Mouse (Mus musculus): ENCODE results near the gene Slc25a45.
A peak's percentile ranks its signal among the peaks of the same experiment; 100 is the strongest.

The Slc25a45 gene

DNA sequence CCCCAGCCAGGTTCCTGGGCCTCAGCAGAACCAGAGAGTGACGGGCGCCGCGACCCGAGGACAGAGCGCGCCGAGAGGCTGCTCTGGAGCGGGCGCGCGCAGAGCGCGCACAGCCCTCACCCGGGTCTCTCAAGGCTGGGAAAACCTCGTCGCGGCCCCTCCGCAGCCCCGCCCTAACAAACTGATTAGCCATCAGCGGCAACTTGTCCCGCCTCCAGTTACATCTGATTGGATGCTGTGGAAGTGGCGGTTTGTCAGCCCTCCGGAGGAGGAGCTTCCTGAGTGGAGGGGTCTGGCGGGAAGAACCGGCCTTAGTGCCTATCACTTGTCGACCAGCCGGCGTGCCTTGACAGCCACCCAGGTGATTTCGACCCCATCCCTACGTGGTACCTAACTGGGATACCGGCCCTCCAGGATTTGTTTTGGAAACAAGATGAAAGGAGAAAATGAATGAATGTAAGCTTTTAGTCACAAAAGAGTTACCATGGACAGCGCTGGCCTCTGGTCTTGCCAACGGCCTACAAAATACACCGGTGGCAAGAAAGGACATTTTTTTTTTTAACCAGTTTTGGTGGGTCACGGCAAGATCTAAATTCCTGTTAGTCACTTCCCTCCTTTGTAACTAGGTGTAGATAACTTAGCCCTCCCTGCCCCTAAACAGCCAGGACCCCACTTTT lies 16.5 kb downstream of the Slc25a45 start, which contains the start of gene Tigd3:
Tigd3 (minus strand) TSS at position 148 of the 677 bp plus-strand sequence.
- peak; percentile 94 for DNase-seq

DNA sequence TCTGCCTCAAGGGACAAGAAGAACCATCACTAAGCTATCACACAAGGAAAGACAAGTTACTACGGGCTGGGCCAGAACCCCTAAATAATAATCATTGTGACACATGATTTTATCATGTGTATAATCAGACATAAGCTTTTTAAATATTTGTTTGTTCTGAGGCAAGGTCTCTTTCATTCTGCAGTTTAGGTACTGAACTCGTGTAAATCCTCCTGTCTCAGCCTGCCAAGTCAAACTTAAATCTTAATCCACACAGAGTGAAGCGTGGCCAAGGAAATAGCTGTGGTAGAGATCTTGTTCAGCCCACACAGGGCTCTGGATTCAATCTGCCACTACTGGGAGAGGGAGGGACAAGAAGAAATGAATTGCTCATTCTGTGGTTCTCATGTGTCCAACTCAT lies 29.7 kb downstream of the Slc25a45 start:
- DNase-seq = no peak

DNA sequence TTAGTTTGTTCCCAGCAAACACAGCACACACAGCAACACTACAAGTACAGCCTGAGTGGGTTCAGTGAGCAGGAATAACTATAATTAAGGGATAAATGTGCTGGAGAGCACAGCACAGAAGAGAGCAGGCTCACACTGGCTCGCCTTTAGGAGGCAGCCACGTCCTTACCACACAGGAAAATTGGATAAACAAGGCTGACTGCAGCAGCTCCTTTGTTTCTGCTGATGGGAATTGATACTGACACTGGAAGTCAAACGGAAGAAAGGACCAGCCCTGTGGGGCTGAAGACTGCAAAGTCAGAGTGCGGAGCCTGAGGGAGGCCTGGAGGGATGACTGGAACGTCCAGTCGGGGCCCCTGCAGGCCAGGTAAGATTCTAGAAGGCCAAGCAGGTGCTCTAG lies 32.6 kb downstream of the Slc25a45 start:
- DNase-seq = no peak

DNA sequence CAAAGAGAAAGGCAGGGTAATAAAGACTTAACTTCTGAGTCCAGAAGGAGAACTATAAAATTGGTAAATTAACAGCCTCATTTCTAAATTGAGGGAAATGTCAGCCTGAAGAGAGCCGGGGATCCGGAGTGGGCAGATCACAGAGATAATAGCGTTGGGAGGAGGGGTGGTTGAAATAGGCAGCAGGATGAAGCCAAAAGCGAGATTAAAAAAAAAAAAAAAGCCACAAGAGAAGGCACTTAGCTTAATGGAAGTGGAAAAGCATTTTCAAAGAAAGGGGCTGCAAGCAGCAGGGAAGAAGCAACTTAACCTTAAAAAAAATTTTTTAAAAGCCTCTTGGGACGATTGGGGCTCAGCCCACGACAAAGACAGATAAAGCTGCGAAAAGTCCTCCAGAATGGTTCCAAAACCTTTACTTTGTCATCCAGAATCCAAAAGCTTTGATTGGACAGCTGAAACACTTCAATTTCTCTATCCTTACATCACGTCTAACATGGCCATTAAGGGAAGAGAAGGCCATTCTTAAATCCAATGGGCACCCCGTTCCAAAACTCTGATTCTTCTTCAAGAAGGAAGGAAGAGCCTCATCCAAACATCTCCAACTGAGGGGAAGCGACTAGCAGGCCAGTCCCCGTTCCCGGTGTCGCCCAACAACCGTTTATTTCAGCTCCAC lies 34.0 kb downstream of the Slc25a45 start:
- DNase-seq = no peak

DNA sequence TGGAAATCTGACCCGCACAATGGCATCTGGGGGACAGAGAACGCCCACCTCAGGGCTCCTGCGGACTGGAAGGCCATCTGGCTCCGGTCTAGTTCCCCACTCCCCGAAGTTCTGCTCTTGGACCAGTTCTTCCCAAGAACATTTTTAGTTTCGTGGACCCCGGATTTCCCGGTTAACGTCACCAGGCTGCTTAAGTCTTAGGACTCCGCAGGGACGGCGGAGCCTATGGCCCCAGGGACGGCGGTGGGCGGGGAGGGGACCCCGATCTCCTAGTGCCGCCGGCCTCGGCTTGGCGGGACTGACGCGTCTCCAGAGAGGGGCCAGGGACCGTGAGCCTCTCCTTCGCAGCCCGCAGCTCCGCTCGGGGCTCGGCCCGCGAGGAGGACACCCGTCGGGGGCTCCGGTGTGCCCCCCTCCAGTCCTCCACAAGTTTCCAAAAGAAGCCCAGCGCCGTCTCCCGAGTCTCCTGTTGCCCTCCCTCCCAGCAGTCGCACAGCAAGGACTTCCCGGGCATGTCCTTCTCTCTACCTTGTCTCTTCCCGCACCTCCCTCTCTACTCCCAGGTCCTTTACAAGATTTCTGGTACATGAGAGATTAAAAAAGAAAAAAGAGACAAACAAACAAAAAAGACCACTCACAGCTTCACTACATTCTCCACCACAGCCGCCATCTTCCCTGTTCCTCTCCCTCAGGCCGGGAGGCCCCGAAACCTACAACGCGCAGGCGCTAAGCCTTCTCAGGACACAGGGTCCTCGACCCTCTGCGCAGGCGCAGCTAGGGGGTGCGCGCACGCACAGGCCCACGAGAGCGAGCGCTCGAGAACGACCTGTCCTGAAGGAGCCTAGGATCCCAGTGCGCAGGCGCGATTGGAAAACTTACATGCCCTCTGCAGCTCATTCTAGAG lies 34.7 kb downstream of the Slc25a45 start:
- DNase-seq = peak; percentile 98

DNA sequence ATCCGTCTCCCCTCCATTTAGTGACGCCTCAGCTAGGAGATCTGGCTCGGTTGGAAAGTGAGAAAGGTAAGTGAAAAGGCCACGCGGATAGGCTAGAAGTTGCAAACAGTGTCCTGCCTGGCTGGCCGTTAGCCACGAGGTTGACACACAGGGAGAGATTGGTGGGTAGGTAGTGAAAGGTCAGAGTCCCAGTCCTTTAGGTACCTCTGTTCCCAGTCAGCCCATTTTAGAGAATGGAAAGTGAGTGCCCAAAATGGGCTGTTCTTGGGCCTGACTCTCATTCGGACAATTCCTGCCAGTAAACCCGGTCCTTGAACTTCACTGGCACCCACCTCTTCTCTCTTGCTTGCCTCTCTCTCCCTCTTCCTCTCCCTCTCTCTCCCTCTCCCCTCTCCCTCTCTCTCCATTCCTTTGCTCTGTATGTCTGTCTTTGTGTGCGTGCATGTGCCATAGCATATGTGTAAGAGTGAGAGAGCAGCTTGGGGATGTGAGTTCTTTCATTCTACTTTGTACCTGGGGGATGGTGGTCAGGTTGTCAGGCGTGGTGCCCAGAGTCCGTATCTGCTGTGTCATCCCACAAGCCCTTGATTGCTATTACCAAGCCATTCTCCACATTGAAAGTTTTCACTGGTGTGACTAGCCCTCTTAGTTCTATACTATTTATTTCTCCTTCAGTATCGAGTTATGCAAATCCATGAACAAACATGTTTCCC lies 35.6 kb downstream of the Slc25a45 start, which contains the start of gene Dpf2:
Dpf2 (minus strand) TSS at position 4 of the 713 bp plus-strand sequence.
- no peak for DNase-seq

DNA sequence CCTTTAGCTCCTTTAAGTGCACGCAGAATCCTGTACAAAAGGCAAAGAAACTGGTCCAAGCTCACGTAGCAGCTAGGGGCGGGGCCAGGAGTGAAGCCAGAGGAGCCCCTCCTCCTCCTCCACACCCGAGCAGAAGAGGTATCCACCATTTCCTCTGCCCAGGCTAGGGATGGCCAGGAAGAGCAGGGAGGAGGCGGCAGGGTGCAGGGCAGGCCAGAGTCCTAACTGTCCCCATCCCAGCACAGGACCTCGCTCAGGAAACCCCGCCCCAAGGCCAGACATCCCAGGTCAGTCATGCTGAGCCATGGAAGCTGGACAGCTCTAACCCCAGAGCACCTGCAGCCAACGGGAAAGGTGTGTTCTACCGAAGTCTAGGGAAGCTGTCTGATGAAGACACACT lies 44.1 kb downstream of the Slc25a45 start:
- DNase-seq = no peak

DNA sequence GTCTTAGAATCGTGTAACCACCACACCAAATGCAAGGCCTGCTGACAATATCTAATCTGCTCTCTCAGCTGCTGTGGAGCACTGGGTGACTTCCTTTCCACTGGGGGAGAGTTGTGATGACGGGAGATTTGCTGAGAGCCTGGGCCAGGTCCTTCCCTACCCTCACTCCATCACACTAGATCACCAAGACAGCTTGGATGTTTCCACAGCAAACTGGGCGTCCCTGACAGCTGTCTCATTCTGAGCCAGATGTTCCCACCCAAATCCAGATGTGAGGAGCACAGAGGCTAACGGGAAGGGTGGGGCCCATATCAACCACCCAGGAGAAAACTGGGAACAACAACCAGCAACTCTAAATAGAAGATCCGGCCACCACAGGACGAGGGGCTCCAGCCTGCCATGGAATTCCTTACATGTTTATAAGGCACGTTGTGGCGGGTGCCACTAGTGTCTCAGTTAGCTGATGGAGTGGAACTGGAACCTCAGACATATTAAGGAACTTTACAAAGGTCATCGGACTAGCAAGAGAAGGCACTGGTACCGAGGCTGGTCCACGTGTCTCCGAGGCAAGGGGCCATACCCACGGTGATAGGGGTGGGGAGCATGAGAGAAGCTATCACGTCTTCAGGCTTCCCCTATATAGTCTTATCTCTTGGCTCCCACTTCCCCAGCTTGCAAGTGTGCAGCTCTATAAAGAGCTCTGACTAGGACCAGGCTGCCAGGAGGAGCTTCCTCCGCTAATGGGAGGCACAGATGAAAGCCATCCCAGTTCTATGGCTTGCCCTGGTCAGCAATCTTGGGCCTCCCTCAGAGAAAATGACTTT lies 44.7 kb downstream of the Slc25a45 start:
- no peak for DNase-seq

DNA sequence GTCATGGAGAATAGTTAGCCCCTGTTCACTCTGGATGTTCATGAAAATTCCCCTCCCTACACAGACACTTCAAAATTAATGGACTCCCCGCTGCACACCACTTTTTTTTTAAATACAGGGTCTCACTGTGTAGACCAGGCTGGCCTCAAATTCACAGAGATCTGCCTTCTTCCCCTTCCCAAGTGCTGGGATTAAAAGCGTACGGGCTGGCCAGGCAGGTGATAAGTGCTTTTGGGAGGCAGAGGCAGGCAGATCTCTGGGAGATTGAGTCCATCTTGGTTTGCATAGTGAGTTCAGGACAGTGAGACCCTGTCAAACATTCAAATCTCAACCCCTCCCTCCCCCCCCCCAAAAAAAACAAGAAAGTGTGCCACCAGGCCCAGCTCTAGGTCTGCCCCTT lies 45.4 kb downstream of the Slc25a45 start:
- DNase-seq = no peak

DNA sequence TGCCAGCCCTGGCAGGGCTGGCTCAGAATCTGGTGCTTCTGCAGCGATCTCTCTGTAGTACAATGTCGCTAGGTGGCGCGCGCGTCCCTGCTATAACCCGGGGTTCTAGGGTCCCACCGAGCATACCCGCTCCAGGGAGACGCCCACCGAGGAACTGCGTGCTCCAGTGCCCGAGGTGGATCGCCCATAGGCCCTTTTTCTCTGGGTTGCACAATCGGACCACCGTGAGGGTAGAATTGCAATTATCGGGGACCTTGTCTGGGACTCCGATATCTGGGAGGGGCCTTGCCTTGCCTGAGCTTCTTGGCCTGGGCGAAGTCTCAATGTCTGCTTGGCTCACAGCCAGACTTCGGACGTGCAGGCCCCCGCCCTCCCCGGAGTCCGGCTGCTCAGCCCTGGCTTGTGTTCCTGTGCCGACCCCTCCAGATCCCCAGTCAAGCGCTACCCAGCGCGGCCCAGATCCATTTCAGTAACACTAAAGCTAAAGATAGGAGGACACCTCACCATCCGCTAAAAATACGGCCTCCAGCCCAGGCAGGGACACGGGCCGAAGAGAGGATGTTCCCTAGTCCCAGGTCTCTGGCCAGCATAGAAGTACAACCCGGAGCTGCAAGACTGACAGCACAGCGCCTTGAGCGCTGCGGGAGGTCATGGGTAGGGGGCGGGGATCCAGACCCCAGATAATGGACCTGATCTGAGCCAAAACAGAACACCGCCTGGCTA lies 46.5 kb downstream of the Slc25a45 start:
- peak; percentile 82 for DNase-seq

DNA sequence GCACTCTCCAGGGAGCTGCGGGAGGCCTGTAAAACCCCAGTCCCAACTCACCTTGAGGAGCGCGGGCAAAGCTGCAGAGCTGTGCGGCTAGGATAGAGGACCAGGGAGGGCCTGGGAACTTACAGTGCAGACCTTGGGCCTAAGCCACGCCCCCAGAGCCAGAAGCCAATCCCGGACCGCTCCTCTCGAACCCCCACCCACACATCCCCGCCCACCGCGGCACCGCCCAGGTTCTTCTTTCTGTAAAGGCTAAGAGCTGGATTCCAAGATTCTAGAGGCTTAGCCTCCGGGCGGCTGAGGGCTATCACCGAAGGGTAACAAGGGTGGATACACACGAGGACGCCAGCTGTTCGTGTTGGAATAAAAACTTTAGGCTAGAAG lies 47.1 kb downstream of the Slc25a45 start, which contains the start of gene Cdc42ep2:
Cdc42ep2 (minus strand) TSS at position 104 of the 381 bp plus-strand sequence.
- peak; percentile 89 for DNase-seq

DNA sequence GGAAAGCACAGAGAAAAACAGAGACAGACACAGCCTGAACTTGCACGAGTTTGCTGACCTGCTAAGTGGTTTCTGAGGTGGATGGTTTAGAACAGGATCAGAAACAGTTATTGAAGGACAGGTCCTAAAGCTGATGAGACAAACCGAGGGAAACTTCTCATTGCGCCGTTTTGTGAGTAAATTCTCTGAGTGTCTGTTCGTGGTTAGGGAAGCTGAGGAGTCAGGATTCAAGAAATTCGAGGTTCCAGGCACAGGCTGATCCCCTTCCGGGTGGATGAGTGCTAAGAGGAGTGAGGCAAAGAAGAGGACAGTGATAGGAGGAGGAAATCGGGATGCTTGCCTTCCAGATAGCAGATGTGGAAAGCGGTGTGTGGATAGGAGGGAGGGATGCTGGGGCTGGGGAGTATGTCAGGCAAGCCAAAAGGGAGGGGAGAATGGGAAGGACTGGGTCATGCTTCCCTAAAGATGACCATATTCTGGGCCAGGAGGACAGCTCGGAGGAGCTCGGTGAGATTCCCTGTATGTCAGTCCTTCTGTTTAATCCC lies 47.8 kb downstream of the Slc25a45 start:
- no peak for DNase-seq

DNA sequence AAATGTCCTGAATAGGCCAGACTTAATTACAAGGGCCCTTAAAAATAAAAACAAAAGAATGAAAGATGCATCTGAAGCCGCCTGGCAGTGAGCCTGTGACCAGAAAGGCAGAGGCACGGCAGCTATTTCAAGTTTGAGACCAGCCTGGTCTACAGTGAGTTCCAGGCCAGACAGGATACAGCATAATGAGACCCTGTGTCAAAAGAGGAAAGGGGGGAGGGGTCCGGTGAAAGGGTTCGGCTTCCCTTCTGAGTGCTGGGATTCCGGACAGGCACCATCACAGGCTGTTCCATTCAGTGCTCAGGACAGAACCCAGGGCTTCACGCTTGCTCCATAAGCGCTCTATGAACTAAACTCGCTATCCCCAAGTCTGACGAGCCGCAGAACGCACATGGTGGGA lies 49.4 kb downstream of the Slc25a45 start:
- DNase-seq = no peak

DNA sequence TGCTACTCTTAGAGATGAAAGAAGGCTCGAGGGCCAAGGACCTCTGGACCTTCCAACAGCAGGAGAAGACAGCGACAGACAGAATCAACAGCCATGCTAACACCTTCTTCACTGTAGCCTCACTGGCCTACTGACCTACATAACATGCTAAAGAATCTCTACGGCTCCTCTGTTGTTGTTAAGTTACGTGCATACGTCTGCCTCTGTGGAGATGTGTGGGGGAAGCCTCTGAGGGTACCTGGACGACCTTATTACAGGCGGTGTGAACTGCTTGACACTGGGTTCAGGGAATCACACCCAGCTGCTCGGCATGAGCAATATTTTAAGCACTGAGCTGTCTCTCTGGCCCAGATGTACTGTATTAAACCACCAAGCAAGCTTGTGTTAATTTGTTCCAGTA lies 49.9 kb downstream of the Slc25a45 start:
- no peak for DNase-seq

DNA sequence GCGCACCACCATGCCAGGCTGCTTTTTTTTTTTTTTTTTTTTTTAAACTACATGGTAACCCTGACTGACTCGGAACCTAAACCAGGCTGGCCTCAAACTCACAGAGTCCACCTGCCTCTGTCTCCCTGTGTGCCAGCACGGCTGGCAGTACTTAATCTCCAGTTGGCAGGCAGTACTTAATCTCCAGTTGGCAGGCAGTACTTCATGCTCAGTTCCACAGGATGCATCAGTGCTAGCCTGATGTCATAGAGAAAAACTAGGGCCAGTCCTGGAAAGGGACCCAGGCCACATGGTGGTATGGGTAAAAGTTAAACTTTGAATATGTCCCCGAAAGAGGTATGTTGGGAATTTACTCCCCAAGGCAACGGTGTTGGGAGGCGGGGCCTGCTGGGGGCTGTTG lies 50.5 kb downstream of the Slc25a45 start:
- DNase-seq = no peak

DNA sequence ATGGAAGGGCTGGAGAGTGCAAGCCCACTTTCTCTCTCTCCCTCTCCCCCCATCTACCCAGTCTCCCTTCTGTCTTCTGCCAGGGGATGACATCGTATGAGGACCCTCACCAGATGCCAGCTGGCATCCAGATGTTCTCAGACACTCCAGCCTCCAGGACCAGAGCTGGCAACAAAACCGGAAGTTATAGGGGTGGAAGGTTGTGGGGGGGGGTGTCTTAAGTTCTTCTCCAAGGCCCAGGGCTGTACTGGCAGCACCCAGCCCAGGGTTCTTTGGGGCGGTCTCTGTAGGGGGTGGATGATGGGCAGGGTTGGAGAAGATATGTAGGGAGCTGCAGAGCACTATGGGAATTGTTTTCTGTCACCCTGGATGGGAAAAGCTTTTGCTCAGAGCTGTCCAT lies 50.9 kb downstream of the Slc25a45 start:
- DNase-seq = no peak

DNA sequence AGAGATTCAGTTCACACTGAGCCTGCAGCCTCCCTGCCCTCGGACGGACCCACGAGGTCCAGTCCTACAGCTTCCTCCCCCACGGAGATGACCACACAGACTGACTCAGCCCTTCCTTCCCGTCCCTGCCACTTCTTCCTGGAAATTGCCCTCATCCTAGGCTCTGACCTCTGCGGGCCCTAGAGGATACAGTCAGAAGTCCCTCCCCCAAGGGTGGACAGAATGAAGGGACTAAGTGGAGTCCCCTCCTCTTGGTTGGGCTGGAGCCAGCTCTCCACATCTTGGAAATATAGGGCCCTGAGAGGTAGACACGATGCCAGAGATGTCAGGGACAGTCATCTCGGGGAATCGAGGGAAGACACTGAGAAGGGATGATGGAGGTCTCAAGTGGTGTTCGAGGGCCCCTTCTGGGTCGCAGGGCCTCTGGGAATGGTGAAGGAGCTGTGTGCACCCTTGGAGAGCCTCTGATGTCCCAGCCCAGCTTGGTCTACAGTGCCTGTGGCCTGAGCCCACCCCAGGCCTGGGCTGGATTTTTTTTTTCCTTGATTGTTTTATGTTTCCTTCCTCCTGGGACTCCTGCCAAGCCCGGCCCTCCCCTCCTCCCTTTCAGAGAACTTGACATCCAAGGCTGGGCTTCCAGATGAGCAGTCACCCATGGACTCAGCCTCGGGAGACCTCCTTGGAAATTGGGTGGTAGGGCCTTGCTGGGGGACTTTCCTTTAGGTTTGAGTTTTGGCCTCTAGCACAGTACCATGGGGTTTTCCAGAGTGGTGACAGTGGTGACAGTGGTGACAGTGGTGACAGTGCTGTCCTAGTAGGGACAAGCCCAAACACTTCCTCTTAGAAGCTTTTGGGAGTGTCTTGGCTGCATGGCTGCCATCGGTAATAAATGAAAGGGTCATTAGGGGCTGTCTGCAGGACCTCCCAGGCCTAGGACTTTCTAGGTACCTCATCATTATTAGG lies 52.3 kb downstream of the Slc25a45 start:
- DNase-seq = no peak

DNA sequence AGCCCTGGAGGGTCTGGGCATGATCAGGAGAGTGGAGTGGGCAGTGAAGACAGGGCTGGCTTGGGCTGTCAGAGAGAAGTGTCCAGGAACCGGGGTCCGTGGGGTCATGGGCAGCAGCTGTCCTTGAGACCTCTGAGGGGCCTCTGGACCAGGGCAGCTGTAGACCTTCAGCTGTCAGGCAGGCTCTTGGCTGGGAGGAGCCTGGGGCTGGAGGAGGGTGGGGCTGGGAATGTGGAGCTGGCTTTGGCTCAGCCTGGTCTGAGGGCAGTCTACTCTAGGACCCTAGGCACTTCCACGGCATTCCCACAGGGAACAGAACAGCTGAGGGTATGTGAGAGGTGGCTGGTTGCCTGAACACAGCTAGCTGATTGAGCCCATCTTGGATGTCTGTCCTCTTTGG lies 57.7 kb downstream of the Slc25a45 start:
- no peak for DNase-seq

All from right cerebral cortex, postnatal 25 days (tissue).